Mouse (Mus musculus) liver, postnatal 0 days (tissue): ENCODE results near the gene Depdc1b.

Experiments used
- CTCF ChIP-seq: sonication (generic); IDR thresholded peaks from 2 replicates; pipeline ENCODE4 v1.5.1; 2016; ENCODE audit warnings: antibody characterized with exemption, low read depth
- EP300 ChIP-seq: IDR thresholded peaks from 2 replicates; pipeline ENCODE4 v1.6.1; 2016; ENCODE audit warnings: antibody characterized with exemption, low read depth, mild to moderate bottlenecking

DNA sequence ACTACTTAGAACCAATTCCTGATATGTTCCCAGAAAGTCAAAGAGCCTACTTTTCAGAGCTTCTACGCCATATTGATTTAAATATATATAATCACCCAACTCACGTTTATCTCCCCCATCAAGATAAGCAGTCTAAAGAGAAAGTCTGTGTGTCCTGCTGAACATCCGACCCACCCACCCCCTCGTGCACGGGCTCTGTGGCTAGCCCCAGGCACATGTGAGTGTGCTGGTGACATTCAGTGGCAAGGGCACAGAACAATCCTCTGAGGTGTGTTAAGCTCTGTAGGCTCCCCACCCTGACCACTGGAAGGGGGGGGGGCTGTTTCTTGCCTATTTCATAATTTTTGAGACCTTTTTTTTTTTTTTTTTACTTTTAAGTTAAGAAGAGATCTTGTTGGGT, 17.9 kb upstream of the Depdc1b start:
- no peak for TF ChIP-seq EP300
- no peak for TF ChIP-seq CTCF
